Mouse (Mus musculus) thymus, postnatal 14 days (tissue): ENCODE measurements at regions not wholly inside any gene's neighbourhood (a gene's known extent, or its start where the extent isn't known, plus 50 kb on each side); places are given as distances from the start of the nearest gene placed in this dataset.

Experiments used
- DNase-seq: peaks from one replicate; pipeline ENCODE4 v3.0.0; 2021

DNA sequence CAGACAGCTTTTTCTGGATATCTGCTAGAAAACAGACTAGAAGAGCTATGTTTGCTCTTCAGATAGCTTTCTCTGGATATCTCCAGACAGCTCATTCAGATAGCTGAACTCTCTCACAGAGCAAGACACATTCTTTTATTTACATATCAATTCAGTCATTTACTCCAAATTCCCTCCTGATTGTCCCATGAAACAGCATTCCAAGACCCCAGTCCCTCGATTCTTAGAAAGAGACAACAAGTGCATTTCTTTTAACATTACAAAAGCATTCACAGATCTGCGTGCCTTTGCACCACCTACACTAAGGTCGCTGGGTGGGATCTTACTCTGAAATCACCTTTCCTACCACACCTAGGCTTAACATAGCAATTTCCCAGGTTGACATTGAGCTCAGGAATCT is 1039.5 kb upstream of the Ddx18 start:
- DNase-seq, result no peak

DNA sequence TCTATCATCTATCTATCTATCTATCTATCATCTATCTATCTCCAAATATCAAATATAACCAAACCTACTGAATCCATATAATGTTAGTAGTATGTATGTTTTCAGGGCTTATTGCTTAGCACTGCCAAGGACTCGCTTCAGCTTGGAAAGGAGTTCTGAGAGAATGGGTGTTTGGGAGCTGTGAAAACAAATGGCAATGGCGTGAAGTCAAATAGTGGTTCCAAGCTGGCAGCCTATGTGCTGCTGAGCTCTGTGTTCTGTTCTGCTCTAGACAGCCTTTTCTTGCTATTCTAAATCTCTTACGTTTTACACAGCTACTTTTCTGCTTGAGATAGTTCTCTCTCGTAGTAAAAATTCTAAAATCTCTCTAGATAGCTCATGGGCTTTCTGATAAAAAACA is 1008.2 kb upstream of the Ddx18 start:
- DNase-seq, result no peak

DNA sequence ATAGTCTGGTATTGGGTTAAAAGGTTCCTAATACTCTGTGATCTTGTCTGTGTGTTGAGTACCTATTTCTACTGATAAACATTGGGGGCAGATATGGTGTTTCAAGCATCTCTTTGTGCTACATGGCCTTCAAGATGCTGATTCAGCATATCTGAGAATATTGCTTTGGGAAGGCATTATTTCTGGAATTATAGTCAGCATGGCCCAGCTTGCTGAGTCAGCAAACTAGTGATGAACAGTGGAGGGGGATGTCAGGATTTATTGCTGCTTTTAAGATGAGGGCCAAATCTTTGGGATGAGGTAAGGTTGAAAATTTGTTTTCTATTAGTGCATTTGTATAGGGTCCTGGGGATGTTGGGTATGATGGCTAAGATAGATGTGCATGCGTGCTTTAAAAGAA is 983.8 kb upstream of the Ddx18 start:
- DNase-seq, result no peak

DNA sequence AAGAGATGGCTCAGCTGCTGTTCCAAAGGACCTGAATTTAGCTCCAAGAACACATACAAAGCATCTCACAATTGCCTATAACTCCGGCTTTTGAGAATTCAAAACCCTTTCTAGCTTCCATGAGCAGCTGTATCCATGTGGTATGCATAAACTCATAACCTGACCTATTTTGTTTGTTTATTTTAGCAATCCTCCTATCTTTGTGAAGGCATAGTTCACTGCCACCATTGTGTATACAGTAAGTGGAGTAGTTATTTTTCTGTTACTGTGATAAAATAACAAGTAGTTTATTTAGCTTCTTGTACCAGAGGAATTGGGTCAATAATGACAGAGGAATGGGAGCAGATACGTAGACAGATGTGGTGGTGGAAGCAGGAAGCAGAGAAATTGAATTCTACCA is 941.8 kb upstream of the Ddx18 start:
- no peak for DNase-seq

DNA sequence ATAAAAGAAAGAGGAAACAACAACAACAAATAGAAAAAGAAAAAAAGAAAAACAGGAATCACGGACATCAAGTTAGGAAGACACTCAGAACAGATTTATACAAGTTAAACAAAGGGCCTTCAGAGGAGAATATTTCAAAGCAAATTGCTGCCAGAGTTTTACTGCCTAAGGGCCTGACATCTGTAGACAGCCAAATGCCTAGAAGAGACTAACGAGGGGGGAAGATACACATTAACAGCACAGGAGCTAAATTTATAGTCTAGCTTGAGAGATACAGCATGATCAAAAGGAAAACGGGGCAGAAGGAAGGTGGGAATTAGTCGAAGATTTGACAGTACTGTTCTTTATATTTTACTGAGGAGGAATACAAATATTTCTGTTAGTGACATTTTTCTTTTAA is 933.9 kb upstream of the Ddx18 start:
- no peak for DNase-seq

DNA sequence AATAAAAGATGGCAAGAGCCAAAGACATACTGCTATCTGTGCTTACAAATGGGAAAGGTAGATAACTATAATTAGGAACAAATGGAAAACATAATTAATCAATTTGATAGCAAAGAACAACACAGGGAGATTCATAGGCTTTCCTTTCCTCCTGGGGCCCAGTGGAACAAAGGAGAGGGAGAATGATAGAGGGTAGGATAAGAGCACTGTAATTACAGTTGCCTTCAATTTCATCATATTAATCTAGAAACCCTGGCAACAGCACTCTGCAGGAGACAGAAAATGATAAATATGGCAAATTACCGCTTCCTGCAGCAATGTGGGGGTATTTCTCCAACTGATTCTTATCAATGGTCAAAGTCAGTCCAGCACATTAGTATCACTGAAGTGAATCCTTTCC is 910.2 kb upstream of the Ddx18 start:
- no peak for DNase-seq

DNA sequence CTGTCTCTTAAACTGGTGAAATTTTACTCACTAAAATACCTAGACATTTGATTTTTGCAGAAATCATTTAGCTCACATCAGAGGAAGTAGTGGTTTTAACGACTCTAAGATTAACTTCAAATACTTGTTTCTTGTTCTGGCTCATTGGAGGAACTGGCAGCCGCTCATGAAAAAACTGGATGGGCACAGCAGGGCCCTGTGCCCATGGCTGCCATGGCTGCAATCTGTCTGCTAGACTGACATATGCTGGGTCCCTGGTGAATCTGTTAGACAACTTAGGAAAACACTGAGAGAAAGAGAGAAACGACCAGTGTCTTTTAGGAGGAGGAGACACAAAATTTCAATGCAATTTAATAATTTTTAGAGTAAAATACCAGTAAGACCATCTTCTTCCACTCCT is 896.1 kb upstream of the Ddx18 start:
- DNase-seq, result no peak

DNA sequence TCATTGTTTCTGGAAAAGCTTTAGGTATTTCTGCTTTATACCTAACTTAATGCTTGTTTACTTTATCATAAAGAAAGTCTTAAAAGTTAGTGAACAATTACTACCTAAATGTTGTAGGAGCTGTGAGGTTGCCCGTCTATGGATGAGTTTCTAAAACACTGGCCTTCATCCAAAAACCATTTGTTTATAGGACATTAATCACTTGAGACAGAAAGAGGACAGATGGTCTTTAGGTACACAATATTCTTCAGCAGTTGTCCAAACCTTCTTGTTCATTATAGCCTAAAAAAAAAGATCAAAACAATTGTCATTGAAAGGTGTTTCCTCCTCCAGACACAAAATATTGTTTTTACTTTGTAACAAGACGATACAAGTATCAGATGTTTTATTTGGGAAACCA is 891.3 kb upstream of the Ddx18 start:
- DNase-seq, result no peak

DNA sequence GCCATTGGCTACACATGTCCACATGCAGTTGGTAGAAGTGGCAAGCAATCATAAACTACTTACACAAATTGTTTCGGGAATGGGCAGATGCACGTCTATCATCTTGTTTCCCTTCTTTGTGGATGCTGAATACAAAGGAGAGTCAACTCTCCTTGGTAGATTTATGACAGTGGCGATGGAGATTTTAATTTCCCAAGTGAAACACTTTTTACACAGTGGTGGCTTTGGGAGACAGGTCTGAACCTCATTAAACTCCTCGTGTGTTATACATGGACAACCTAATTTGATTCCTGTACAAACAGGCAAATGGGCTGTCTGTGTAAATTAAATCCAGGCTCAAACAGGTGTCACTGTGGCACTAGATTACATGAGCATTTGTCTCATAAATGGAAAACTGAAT is 887.1 kb upstream of the Ddx18 start:
- no peak for DNase-seq

DNA sequence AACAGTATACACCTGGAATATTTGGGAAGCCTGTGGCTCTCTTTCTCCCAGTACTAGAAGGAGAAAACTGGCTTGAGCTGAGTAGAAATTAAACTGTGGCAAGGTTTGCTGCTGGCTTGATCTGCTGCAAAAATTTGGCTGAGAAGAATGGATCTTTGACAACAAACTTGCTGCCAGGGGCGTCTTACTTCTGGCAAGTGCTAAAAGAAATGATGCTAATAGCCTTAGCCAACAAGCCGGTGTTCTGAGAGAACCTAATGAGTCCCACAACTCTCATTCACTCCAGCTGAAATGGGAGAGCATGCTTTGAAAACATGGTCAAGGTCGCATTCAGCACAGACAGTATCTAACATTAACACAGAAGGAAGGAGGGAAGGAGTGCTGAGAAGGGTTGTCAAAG is 885.8 kb upstream of the Ddx18 start:
- no peak for DNase-seq

DNA sequence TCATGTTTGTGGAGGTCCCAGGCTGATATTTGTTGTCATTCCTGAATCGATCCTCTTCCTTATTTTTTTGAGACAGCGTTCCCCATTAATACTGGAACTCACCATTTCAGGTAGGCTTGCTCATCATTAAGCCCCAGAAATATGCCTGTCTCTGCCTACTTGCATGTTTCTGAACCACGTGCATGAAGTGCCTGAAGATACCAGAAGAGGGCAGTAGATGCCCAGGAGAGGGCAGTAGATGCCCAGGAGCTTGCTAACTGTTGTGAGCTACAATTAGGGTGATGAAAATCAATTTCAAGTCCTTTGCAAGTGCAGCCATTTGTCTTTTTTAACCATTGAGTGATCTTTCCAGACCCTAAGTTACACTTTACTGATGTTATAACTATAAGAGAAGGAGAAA is 871.6 kb upstream of the Ddx18 start:
- no peak for DNase-seq

DNA sequence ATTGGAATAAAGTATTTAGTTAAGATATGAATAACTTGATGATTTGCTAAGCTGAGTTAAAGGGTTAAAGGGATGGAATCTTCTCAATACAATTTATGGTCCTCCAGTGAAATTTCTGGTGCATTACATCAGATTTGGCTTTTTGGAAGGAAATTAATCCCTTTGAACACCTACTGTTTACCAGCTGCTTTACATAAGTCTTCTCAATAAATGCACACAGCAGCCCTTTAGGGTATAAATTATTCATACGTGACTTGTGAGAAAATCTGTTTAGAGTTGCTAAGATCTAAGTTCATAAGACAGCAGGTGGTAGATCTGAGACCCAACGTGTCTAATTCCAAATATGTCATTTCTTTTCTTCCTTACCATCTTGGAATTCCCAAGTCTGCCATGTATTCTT is 855.7 kb upstream of the Ddx18 start:
- no peak for DNase-seq

DNA sequence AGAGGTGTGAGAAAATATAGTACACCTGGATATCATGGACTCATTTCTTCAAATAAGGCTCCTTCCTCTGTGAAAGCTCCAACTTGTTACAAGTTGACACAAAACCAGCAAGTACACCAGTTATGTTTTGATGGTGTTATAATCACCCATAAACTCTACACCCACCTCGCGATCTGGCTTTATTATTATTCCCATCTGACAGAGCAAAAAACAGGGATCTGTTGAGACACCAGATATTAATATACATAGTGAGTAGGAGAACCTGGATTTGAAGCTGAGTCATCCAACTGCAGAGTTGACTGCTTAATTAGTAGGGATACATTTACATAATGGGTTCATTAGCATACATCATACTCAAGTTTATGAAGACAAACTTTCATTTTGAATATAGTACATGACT is 828.6 kb upstream of the Ddx18 start:
- DNase-seq, result no peak

DNA sequence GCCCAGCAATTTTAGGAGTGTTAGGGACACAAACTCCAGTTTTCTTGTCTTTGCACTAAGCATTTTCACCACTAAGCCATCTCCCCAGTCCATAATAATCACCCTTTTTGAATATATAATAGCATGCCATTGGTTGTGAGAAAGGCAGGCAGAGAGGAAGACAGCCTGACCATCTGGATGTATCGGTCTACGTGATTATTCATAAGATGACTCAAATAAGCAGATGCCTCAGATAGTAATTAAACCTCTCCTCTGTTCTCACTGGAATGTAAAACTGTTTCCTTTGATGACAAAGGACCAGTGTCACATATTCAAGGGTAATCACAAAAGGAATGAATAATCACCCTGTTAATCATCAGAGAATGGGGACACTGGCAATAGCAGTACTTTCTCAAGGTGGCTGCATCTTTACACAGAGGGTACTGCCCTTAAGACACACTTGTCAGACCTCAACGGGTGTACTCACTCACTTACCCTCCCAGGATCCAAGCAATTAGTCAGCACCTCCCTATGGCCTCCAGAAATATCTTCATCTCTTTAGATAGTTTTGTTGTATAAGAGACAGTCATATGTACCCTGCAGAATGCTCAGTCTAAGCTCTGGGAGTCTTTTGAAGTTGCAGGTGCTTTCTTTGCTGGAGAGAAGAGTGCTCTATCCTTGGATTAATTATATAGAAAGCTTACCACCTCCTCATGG is 826.0 kb upstream of the Ddx18 start:
- no peak for DNase-seq

DNA sequence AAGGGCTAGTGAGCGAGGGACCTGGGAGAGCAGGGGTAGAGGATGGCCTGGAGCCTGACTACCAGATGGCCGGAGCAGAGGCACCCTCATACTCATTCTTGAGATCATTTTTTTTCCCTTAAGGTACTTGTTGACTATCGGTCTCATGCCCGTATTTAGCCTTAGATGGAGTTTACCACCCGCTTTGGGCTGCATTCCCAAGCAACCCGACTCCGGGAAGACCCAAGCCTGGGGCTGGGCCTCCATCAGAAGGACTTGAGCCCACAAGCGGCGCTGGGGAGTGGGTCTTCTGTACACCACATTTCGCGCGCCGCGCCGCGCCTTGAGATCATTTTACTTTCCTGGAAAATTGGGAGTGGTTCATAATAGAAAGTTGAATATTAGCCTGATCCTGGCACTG is 789.2 kb upstream of the Ddx18 start:
- DNase-seq, result peak; percentile 93

DNA sequence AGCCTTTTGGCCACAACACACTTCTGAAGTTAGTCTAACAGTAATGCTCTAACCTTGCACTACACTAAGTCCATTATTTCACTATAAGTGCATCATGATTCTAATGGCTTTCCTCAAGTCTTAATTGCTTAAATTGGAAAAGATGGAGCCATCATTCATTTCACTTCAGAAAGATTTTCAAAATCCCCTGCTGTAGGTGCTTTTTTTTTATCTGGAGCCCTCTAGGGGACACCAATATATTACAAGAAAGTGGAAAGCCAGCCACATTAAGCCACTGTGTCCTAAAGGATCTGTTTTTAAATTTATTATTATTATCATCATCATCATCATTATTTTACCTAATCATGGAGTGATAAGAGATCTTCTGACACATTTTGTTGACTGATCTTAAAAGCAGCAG is 783.7 kb upstream of the Ddx18 start:
- DNase-seq, result no peak

DNA sequence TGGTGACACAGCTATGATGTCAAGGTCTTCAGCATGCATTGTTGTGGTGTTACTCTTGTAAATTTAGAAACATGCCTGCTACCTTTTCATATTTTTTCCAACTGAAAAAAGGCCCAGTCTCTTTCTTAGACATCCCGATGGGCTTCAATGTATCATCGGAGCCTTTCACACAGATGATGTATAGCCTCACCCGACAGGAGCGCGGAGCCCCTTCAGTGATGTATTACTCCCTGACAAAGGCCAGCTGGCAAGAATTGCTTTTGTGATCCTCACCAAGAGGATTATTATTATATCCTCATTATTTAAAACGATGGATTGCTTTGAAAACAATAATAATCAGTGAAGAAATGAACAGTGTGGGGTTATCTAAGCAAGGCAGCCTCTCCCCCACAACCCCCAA is 765.5 kb upstream of the Ddx18 start:
- no peak for DNase-seq

DNA sequence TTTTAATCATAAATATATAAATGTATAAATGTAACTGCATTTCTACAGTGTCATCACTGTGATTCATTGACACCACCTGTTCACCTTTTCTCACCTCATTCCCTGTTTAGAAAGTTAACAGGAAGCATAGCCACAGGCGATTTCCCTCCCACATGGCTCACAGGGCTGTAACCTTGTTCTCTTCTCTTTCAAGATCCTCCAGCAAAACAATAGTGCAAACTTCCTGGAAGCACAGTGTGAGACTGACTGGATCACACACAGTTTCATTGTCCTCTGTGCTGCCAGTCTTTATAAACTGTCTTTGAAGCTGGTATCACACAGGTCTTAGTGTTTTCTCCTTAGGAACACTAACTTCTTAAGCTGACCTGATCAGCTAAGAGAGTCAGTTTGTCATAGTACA is 760.5 kb upstream of the Ddx18 start:
- DNase-seq, result no peak
